Mouse (Mus musculus): ENCODE measurements around the gene Atp8a2. TPM values are rescaled to one million over a fixed set of nuclear protein-coding genes. Genes with fewer than 3 reads are reported as not detected.

Gene Atp8a2
- polyA plus RNA-seq (2012; ENCODE audit: insufficient read depth, insufficient read length, missing spikeins) = 0.16 and 0.77 TPM in 2 replicates

DNA sequence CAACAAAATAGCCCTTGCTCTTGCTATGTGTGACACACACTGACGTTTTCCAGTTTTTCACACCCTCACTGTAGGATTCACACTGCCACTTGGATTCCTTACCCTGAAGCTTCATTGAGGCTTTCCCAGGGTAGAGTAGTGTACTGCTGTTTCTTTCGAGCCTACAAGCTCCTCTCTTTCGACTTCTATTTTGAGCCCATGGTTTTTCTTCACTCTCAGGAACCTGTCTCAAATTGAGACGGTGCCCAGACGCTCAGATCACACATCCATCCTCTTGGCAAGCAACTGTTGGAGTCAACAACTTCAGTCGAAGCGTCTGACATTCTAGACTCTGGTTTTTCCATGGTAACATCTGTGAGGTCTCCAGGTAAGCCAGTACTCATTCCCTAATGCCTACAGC lies at the start of gene Atp8a2:
Gene Atp8a2 (minus strand): TSS at position 296 of the 400 bp plus-strand sequence.
- H3K4me3 ChIP-seq (ENCODE audit: insufficient read depth, low read length) = no peak within 1 kb of the TSS
- peaks cover 11% of the 10 kb centered on the region for H3K4me1 ChIP-seq (ENCODE audit: control insufficient read depth, insufficient read depth, low read length)
- no peak within 1 kb of the TSS for H3K27ac ChIP-seq (ENCODE audit: insufficient read depth, low read depth, low read length)
- TF ChIP-seq POLR2A (IDR thresholded peaks at IDR 0.05; ENCODE audit: borderline replicate concordance, low read depth, low read length) (no peak), CTCF (IDR thresholded peaks at IDR 0.05; ENCODE audit: low read depth, low read length) (no peak)

DNA sequence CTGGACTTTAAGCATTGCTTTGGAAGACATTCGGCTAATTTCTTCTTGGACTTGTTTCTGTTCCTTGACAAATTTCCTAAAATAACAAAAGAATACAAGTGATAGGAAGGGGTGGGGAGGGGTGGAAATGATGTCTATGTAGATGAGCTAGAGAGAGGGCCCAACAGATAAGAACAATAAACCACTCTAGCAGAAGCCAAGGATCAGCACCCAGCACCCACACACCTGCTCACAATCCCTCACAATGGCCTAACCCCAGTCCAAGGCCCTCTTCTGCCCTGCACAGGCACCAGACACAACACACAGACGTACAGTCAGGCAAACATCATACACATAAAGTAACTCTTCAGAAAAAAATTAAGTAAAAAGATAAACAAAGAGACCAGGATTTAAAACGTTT lies 41.6 kb upstream of the Atp8a2 start:
- H3K27ac ChIP-seq (ENCODE audit: insufficient read depth, low read depth, low read length) = no peak overlapping the region
- no peak overlapping the region for H3K4me3 ChIP-seq (ENCODE audit: insufficient read depth, low read length)
- TF ChIP-seq POLR2A (IDR thresholded peaks at IDR 0.05; ENCODE audit: borderline replicate concordance, low read depth, low read length) = no peak
- TF ChIP-seq CTCF (IDR thresholded peaks at IDR 0.05; ENCODE audit: low read depth, low read length) = no peak
- no peaks in the 10 kb centered on the region for H3K4me1 ChIP-seq (ENCODE audit: control insufficient read depth, insufficient read depth, low read length)

- Histone ChIP-seq H3K27ac (ENCODE audit: insufficient read depth, low read depth, low read length) (no peak overlapping the region), H3K4me3 (ENCODE audit: insufficient read depth, low read length) (no peak overlapping the region), H3K4me1 (ENCODE audit: control insufficient read depth, insufficient read depth, low read length) (no peaks in the 10 kb centered on the region; the same call in 1 of the 2 replicates)
- TF ChIP-seq POLR2A (IDR thresholded peaks at IDR 0.05; ENCODE audit: borderline replicate concordance, low read depth, low read length) = no peak
- no peak for TF ChIP-seq CTCF (IDR thresholded peaks at IDR 0.05; ENCODE audit: low read depth, low read length)
These were observed 22.9 kb upstream of the Atp8a2 start for GRCm38 (mm10) chr14:60219886-60220285.

GRCm38 (mm10) chr14:60217616-60218015 lies 20.6 kb upstream of the Atp8a2 start:
- Histone ChIP-seq H3K27ac (ENCODE audit: insufficient read depth, low read depth, low read length) (no peak overlapping the region), H3K4me1 (ENCODE audit: control insufficient read depth, insufficient read depth, low read length) (no peaks in the 10 kb centered on the region), H3K4me3 (ENCODE audit: insufficient read depth, low read length) (no peak overlapping the region)
- TF ChIP-seq CTCF (IDR thresholded peaks at IDR 0.05; ENCODE audit: low read depth, low read length) = no peak
- no peak for TF ChIP-seq POLR2A (IDR thresholded peaks at IDR 0.05; ENCODE audit: borderline replicate concordance, low read depth, low read length)

DNA sequence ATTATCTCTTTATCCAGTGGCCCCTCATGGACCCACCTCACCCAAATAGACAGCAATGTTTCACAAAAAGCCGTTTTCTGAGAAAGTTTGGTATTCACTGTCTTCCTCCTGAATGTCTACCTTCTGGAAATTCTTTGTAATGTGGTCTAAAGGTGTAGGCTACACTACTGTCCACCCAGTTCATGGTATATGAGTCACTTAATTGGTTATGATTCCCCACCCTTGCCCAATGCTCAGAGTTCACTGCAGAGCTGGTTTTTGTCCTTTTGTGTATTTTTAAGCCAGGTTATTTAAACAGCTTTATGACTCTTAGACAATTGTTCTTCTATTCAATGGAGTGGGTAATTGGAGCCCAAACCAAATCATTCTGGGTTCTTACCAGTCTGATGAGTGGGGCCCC lies 19.1 kb upstream of the Atp8a2 start:
- Histone ChIP-seq H3K27ac (ENCODE audit: insufficient read depth, low read depth, low read length) (no peak overlapping the region), H3K4me1 (ENCODE audit: control insufficient read depth, insufficient read depth, low read length) (no peaks in the 10 kb centered on the region), H3K4me3 (ENCODE audit: insufficient read depth, low read length) (no peak overlapping the region)
- TF ChIP-seq POLR2A (IDR thresholded peaks at IDR 0.05; ENCODE audit: borderline replicate concordance, low read depth, low read length) (no peak), CTCF (IDR thresholded peaks at IDR 0.05; ENCODE audit: low read depth, low read length) (no peak)

GRCm38 (mm10) chr14:60215000-60215399 lies 18.0 kb upstream of the Atp8a2 start:
- Histone ChIP-seq H3K27ac (ENCODE audit: insufficient read depth, low read depth, low read length) (no peak overlapping the region), H3K4me3 (ENCODE audit: insufficient read depth, low read length) (no peak overlapping the region), H3K4me1 (ENCODE audit: control insufficient read depth, insufficient read depth, low read length) (no peaks in the 10 kb centered on the region)
- TF ChIP-seq CTCF (IDR thresholded peaks at IDR 0.05; ENCODE audit: low read depth, low read length) (no peak), POLR2A (IDR thresholded peaks at IDR 0.05; ENCODE audit: borderline replicate concordance, low read depth, low read length) (no peak)

GRCm38 (mm10) chr14:60214040-60214439 lies 17.1 kb upstream of the Atp8a2 start:
- no peak overlapping the region for H3K4me3 ChIP-seq (ENCODE audit: insufficient read depth, low read length)
- no peak for TF ChIP-seq CTCF (IDR thresholded peaks at IDR 0.05; ENCODE audit: low read depth, low read length)
- TF ChIP-seq POLR2A (IDR thresholded peaks at IDR 0.05; ENCODE audit: borderline replicate concordance, low read depth, low read length) = no peak
- H3K4me1 ChIP-seq (ENCODE audit: control insufficient read depth, insufficient read depth, low read length) = no peaks in the 10 kb centered on the region
- no peak overlapping the region for H3K27ac ChIP-seq (ENCODE audit: insufficient read depth, low read depth, low read length)

GRCm38 (mm10) chr14:60209166-60209565 lies 12.2 kb upstream of the Atp8a2 start:
- Histone ChIP-seq H3K4me1 (ENCODE audit: control insufficient read depth, insufficient read depth, low read length) (peaks cover 20% of the 10 kb centered on the region), H3K4me3 (ENCODE audit: insufficient read depth, low read length) (no peak overlapping the region), H3K27ac (ENCODE audit: insufficient read depth, low read depth, low read length) (no peak overlapping the region)
- TF ChIP-seq POLR2A (IDR thresholded peaks at IDR 0.05; ENCODE audit: borderline replicate concordance, low read depth, low read length) (no peak), CTCF (IDR thresholded peaks at IDR 0.05; ENCODE audit: low read depth, low read length) (no peak)

DNA sequence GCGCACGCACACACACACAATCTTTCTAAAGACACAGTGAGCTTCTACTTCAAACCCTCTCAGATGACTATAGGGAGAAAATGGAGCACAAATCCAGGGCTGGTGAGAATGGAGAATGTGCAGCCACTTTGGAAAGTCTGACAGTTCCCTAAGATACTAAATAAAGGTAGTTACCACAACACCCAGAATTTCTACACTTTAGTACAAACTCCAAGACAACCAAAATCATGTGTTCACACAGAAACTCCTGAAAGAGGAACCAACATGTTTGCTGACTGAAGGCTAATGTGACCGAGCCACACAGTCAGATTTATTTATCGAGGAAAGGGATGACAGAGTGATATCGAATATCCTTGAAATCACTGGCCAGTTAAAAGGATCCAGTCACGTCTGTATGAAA lies 8.0 kb upstream of the Atp8a2 start:
- Histone ChIP-seq H3K27ac (ENCODE audit: insufficient read depth, low read depth, low read length) (peak overlapping the region; percentile 82), H3K4me3 (ENCODE audit: insufficient read depth, low read length) (no peak overlapping the region), H3K4me1 (ENCODE audit: control insufficient read depth, insufficient read depth, low read length) (peaks cover 20% of the 10 kb centered on the region)
- no peak for TF ChIP-seq CTCF (IDR thresholded peaks at IDR 0.05; ENCODE audit: low read depth, low read length)
- TF ChIP-seq POLR2A (IDR thresholded peaks at IDR 0.05; ENCODE audit: borderline replicate concordance, low read depth, low read length) = no peak

GRCm38 (mm10) chr14:60195999-60196398 lies 980 bp downstream of the Atp8a2 start:
- H3K4me3 ChIP-seq (ENCODE audit: insufficient read depth, low read length) = no peak overlapping the region
- H3K27ac ChIP-seq (ENCODE audit: insufficient read depth, low read depth, low read length) = no peak overlapping the region
- TF ChIP-seq CTCF (IDR thresholded peaks at IDR 0.05; ENCODE audit: low read depth, low read length) = no peak
- no peak for TF ChIP-seq POLR2A (IDR thresholded peaks at IDR 0.05; ENCODE audit: borderline replicate concordance, low read depth, low read length)
- peaks cover 11% of the 10 kb centered on the region for H3K4me1 ChIP-seq (ENCODE audit: control insufficient read depth, insufficient read depth, low read length)

DNA sequence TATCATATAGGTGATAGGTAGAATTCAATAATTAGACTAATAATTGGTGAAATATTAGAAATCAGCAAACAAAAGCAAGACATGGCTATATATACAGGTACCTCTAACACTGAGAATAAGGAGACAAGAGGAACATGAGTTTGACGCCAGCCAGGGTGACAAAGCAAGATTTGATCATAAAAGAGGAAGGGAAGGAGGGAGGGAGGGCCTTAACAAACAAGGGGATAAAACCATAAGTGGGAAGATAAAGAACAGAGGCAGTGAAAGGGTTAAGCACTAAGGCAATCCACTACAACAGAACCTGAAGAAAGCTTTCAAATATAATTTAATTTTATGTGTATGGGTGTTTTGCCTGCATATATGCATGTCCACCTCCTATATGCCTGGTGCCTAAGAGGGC lies 2.4 kb downstream of the Atp8a2 start:
- Histone ChIP-seq H3K27ac (ENCODE audit: insufficient read depth, low read depth, low read length) (no peak overlapping the region), H3K4me3 (ENCODE audit: insufficient read depth, low read length) (no peak overlapping the region), H3K4me1 (ENCODE audit: control insufficient read depth, insufficient read depth, low read length) (peaks cover 11% of the 10 kb centered on the region)
- no peak for TF ChIP-seq POLR2A (IDR thresholded peaks at IDR 0.05; ENCODE audit: borderline replicate concordance, low read depth, low read length)
- TF ChIP-seq CTCF (IDR thresholded peaks at IDR 0.05; ENCODE audit: low read depth, low read length) = no peak
